Mouse (Mus musculus): ENCODE results near the gene Abcg4.

- no peak for TF ChIP-seq CTCF (conservative IDR thresholded peaks at IDR 0.05; ENCODE audit: low read length)
- no peak for TF ChIP-seq POU5F1 (IDR thresholded peaks at IDR 0.05; ENCODE audit: borderline replicate concordance, low read length)
- TF ChIP-seq NANOG (IDR thresholded peaks at IDR 0.05; ENCODE audit: borderline replicate concordance, low read length) = no peak
Measured at GRCm38 (mm10) chr9:44336093-44336406, 47.6 kb upstream of the Abcg4 start.
